In the genomic region with DNA sequence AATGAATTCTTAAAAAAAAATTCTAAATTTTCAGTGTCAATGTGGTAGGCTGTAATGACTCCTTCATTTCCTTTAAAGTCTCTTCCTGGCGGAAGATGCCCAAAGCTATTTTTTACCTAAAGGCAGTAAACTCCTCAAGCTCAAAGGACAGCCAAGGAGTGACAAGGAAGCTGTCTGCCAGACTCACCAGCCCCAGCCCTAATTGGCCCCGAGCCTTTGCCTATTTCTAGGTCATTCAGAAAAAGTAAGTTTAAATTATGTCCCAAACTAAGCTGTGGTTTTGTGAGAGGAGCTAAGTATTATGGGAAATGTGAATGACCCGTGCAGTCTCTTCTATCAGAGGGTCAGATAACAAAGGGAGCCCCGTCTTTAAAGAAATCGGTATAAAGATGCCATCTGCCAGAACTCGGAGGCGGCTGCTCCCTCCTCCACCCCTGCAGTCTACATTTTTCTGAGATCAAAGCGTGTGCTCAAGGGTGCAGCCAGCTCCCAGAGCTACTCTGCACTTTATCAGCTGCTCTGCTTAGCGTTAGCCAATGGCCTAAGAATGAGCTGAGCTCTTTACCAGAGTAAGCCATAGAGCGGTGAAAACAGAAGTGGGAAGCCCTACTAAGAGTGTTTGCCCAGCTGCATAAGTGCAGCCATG, we compare ENCODE assay signal across 9 mouse cellular contexts. TPM values are rescaled to one million over a fixed set of nuclear protein-coding genes. Genes with fewer than 3 reads are reported as not detected.
A peak's percentile ranks its signal among the peaks of the same experiment; 100 is the strongest.
DNase-seq lines count a peak whose midpoint lies in the region; ATAC-seq and TF ChIP-seq lines count a peak whose summit lies in the region.
"Had no signal": no experiment of that assay in that cellular context is flagged by ENCODE, and none has a peak within 500 bp of the region (broad histone marks: within the 10 kb centered on the region; RNA-seq: fewer than 3 reads in every experiment).

No protein-coding gene starts in this region.

- peaks cover 17% of the 10 kb centered on the region for H3K4me1 ChIP-seq in forebrain, embryonic 13.5 days
- no peaks in the 10 kb centered on the region for H3K4me1 ChIP-seq in limb, embryonic 14.5 days (ENCODE audit: control insufficient read depth, insufficient read depth, low read length)

- DNase-seq in frontal cortex, postnatal 10 days (ENCODE audit: low spot score in 2 of 2): no peak
- DNase-seq in Muller cell, postnatal 12 days (ENCODE audit: inconsistent ontology term): peak; percentile 46
- DNase-seq in limb, embryonic 14.5 days (ENCODE audit: low spot score): no peak
- no peak for DNase-seq in spleen, postnatal 10 days (ENCODE audit: low spot score in 2 of 2)
- DNase-seq in cerebellum, adult 9-10 months: no peak
- DNase-seq in layer of hippocampus, adult 2 months (ENCODE audit: low spot score in 2 of 2): no peak
- DNase-seq: gastrocnemius, postnatal 25 days had no signal

- H3K27me3 ChIP-seq in forebrain, embryonic 13.5 days: no peaks in the 10 kb centered on the region
- no peaks in the 10 kb centered on the region for H3K27me3 ChIP-seq in limb, embryonic 14.5 days (ENCODE audit: control insufficient read depth, insufficient read depth, low read length)

- H3K9me3 ChIP-seq in forebrain, embryonic 13.5 days (replicated peaks): no peaks in the 10 kb centered on the region
- H3K9me3 ChIP-seq in limb, embryonic 14.5 days (ENCODE audit: control insufficient read depth, low read length): no peaks in the 10 kb centered on the region

- peak; percentile 48 for ATAC-seq in frontal cortex, adult (ENCODE audit: low TSS enrichment)
- peak; percentile 83 for ATAC-seq in forebrain, embryonic 13.5 days
- ATAC-seq in limb, embryonic 14.5 days (ENCODE audit: low FRiP score, low read depth): peak; percentile 28; the same call in 1 of the 2 replicates

- no peak for TF ChIP-seq POLR2A in limb, embryonic 14.5 days (IDR thresholded peaks at IDR 0.05; ENCODE audit: borderline replicate concordance, extremely low read depth, insufficient read depth, insufficient read length)

- H3K4me3 ChIP-seq in forebrain, embryonic 13.5 days: no peak overlapping the region
- no peak overlapping the region for H3K4me3 ChIP-seq in limb, embryonic 14.5 days (replicated peaks; ENCODE audit: low read length)
- H3K4me3 ChIP-seq in layer of hippocampus, adult 2 months: no peak overlapping the region

- no peak overlapping the region for H3K9ac ChIP-seq in forebrain, embryonic 13.5 days
- no peak overlapping the region for H3K9ac ChIP-seq in limb, embryonic 14.5 days (ENCODE audit: low read depth, low read length, severe bottlenecking)

- WGBS in forebrain, embryonic 13.5 days: 7% methylated on average over 10 of the region's 10 CpGs
- WGBS in limb, embryonic 14.5 days: 7% methylated on average over 10 of the region's 10 CpGs

- H3K4me2 ChIP-seq in forebrain, embryonic 13.5 days: peak overlapping the region; percentile 18; the same call in 1 of the 2 replicates
- H3K4me2 ChIP-seq in limb, embryonic 14.5 days (replicated peaks; ENCODE audit: low read depth, low read length, severe bottlenecking): no peak overlapping the region

- peak overlapping the region; percentile 79 for H3K27ac ChIP-seq in forebrain, embryonic 13.5 days
- no peak overlapping the region for H3K27ac ChIP-seq in limb, embryonic 14.5 days (replicated peaks; ENCODE audit: low read depth, low read length)
- no peak overlapping the region for H3K27ac ChIP-seq in layer of hippocampus, adult 2 months

- no peaks in the 10 kb centered on the region for H3K36me3 ChIP-seq in forebrain, embryonic 13.5 days (ENCODE audit: poor library complexity, severe bottlenecking)
- H3K36me3 ChIP-seq in limb, embryonic 14.5 days (ENCODE audit: control insufficient read depth, insufficient read depth, low read length): no peaks in the 10 kb centered on the region

- TF ChIP-seq CTCF in layer of hippocampus, adult 2 months (conservative IDR thresholded peaks at IDR 0.05): no peak

RNA-seq across cellular contexts. Expression of a gene that starts 7.9 kb away (rescaled TPM):
- 147 and 159 TPM in 2 replicates for polyA plus RNA-seq in forebrain, embryonic 13.5 days (2015; fragmentation: Nextera tagmentation; extraction: Ambion mirVana)
- polyA plus RNA-seq in limb, embryonic 14.5 days (2012; rRNA removed): 181 and 192 TPM in 2 replicates
- 82.3 and 93.2 TPM in 2 replicates for polyA plus RNA-seq in limb, embryonic 14.5 days (2014; fragmentation: Nextera tagmentation; extraction: Ambion mirVana)
- total RNA-seq in layer of hippocampus, adult 2 months (2021): 100 to 1,000 TPM; 194 to 199 TPM

Comparison
In these comparisons a context has a peak if more than half of its experiments do, and no peak if none do; other contexts are left out.
1. ATAC-seq: peak in every context shown above with its lines; median percentile 83 in forebrain, embryonic 13.5 days; 48 in frontal cortex, adult; 28 in limb, embryonic 14.5 days.